Mouse (Mus musculus): ENCODE measurements around the gene Acap3.

The Acap3 gene

GRCm38 (mm10) chr4:155943049-155943452, 51.4 kb downstream of the Acap3 start:
- DNase-seq (ENCODE audit: low spot score in 2 of 2) = peak in 1 of 2 experiments; percentile 49

- peak; percentile 88 to 98 for DNase-seq (ENCODE audit: low spot score in 2 of 2)
Observed at GRCm38 (mm10) chr4:155943534-155944249, 52.1 kb downstream of the Acap3 start, which contains the start of gene Ube2j2. Gene Ube2j2 (plus strand): TSS chr4:155943831.

- DNase-seq (ENCODE audit: low spot score in 2 of 2) = no peak
Observed at GRCm38 (mm10) chr4:155944271-155944670, 52.6 kb downstream of the Acap3 start.

GRCm38 (mm10) chr4:155947094-155947493, 55.5 kb downstream of the Acap3 start:
- no peak for DNase-seq (ENCODE audit: low spot score in 2 of 2)

GRCm38 (mm10) chr4:155955491-155955890, 63.9 kb downstream of the Acap3 start:
- DNase-seq (ENCODE audit: low spot score in 2 of 2) = no peak

All from left cerebral cortex, adult 9 months (tissue).